Mouse (Mus musculus) bone marrow, adult 2 months (tissue): ENCODE measurements around the gene Nabp1.

Experiments used
- CTCF ChIP-seq: fragments of 200-500 bp; IDR thresholded peaks from 2 replicates; pipeline ENCODE4 v1.5.1; 2011; ENCODE audit warnings: low read length, control low read depth; ENCODE audit not compliant: control insufficient read depth, insufficient read depth
- POLR2A ChIP-seq: fragments of 200-500 bp; IDR thresholded peaks from 2 replicates; pipeline ENCODE4 v1.6.1; 2011; ENCODE audit warnings: low read depth, mild to moderate bottlenecking, control low read depth, low read length, borderline replicate concordance; ENCODE audit not compliant: control insufficient read depth

DNA sequence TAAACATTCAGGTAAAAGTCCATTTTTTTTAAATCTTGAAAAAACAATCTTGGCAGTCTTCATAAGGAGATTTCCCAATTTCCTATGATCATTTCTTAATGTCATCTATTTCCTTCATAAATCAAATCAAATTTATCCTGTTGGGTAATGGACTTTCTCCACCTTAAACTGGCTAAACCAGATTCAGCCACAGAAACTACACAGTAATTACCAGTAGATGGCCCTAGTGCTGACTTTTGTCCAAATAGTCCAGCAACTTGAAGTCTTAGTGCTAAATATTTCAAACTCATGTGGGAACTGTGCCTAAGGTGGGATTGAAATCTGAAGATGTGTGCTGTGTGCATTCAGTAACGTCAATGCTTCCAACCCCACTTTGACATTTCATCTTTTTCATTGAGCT, 11.8 kb downstream of the Nabp1 start:
- TF ChIP-seq POLR2A (no peak), CTCF (no peak)
